ENCODE assay signal across 18 mouse cellular contexts in the genomic region with DNA sequence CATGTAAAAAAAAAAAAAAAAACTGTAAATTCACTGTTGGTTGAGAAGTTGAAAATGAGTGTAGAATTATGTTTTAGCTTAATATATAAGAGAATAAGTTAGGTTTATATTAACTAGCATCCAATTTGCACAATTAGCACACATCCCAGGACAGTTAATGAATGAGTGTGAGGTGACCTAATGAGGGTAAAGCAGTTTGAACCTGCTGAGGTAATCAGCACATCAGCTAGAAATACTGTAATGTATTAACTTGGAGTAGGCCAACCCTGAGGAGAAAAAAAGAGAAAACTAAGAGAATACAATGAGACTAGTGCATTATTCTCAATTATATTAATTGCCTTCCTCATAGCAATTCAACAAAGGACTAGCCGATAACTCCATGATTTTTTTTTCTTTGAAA. TPM values are rescaled to one million over a fixed set of nuclear protein-coding genes. Genes with fewer than 3 reads are reported as not detected.
"Had no signal": no experiment of that assay in that cellular context is flagged by ENCODE, and none has a peak within 500 bp of the region (broad histone marks: within the 10 kb centered on the region; RNA-seq: fewer than 3 reads in every experiment).

No protein-coding gene starts in this region.

- H3K27me3 ChIP-seq: lung, embryonic 15.5 days; megakaryocyte, embryonic 14.5 days; midbrain, embryonic 13.5 days; midbrain, embryonic 15.5 days; neural tube, embryonic 12.5 days had no signal

- H3K4me3 ChIP-seq: lung, embryonic 15.5 days; megakaryocyte, embryonic 14.5 days; midbrain, embryonic 13.5 days; midbrain, embryonic 15.5 days; neural tube, embryonic 12.5 days had no signal

- DNase-seq: liver, postnatal 0 days; lung, adult 2 months; lung, postnatal 14 days; lung, postnatal 36 days; right cerebral cortex, postnatal 14 days; thymus, adult 18-20 months; thymus, postnatal 14 days; thymus, postnatal 36 days had no signal

- H3K27ac ChIP-seq: lung, embryonic 15.5 days; macrophage; midbrain, embryonic 13.5 days; midbrain, embryonic 15.5 days; neural tube, embryonic 12.5 days had no signal

- ATAC-seq: liver, postnatal 0 days; lung, postnatal 0 days; midbrain, embryonic 13.5 days; midbrain, embryonic 15.5 days had no signal

- H3K9ac ChIP-seq: liver, postnatal 0 days; lung, embryonic 15.5 days; midbrain, embryonic 13.5 days; midbrain, embryonic 15.5 days; neural tube, embryonic 12.5 days had no signal

- H3K4me2 ChIP-seq: lung, embryonic 15.5 days; midbrain, embryonic 11.5 days; midbrain, embryonic 13.5 days; midbrain, embryonic 15.5 days; neural tube, embryonic 12.5 days had no signal

- H3K9me3 ChIP-seq: lung, embryonic 15.5 days; megakaryocyte, embryonic 14.5 days; midbrain, embryonic 13.5 days; midbrain, embryonic 15.5 days; neural tube, embryonic 12.5 days had no signal

- H3K4me1 ChIP-seq: neural tube, embryonic 12.5 days had no signal

RNA-seq across cellular contexts. Expression of a gene that starts 38.3 kb away (rescaled TPM):
- polyA plus RNA-seq: liver, postnatal 0 days; lung, adult 2 months; midbrain, postnatal 0 days; spleen, adult 2 months had no signal
